Mouse (Mus musculus) midbrain, embryonic 11.5 days (tissue): ENCODE measurements around the gene A230072I06Rik. TPM values are rescaled to one million over a fixed set of nuclear protein-coding genes. Genes with fewer than 3 reads are reported as not detected.

Experiments used
- ATAC-seq: fragments of 200-750 bp; cut with Nextera tagmentation; 2 replicates; pipeline ENCODE4 v1.8.0; 2017; ENCODE audit warnings: moderate TSS enrichment, moderate library complexity; ENCODE audit not compliant: low FRiP score
- DNase-seq: peaks from one replicate; pipeline ENCODE4 v3.0.0; 2015; ENCODE audit warnings: low spot score; ENCODE audit errors: missing footprints
- H3K27ac ChIP-seq: fragments of 300-500 bp; sonication (generic); 2 replicates; pipeline ENCODE4 v1.5.1; 2014; ENCODE audit warnings: low read depth, low read length
- H3K27me3 ChIP-seq: fragments of 300-500 bp; sonication (generic); 2 replicates; pipeline ENCODE4 v1.6.1; 2014; ENCODE audit warnings: mild to moderate bottlenecking, low read length, moderate library complexity, mixed read lengths; ENCODE audit not compliant: control insufficient read depth, insufficient read depth
- H3K36me3 ChIP-seq: fragments of 300-500 bp; sonication (generic); 2 replicates; pipeline ENCODE4 v1.6.1; 2014; ENCODE audit warnings: mild to moderate bottlenecking, low read length, moderate library complexity, mixed read lengths; ENCODE audit not compliant: control insufficient read depth, insufficient read depth
- H3K4me1 ChIP-seq: fragments of 300-500 bp; sonication (generic); 2 replicates; pipeline ENCODE4 v1.6.1; 2014; ENCODE audit warnings: low read length; ENCODE audit not compliant: control insufficient read depth, insufficient read depth
- H3K4me2 ChIP-seq: fragments of 300-500 bp; sonication (generic); 2 replicates; pipeline ENCODE4 v1.6.1; 2014; ENCODE audit warnings: mild to moderate bottlenecking, moderate library complexity
- H3K4me3 ChIP-seq: fragments of 300-500 bp; sonication (generic); 2 replicates; pipeline ENCODE4 v1.5.1; 2014; ENCODE audit warnings: low read depth, low read length
- H3K9ac ChIP-seq: fragments of 300-500 bp; sonication (generic); 2 replicates; pipeline ENCODE4 v1.6.1; 2014; ENCODE audit warnings: low read length
- H3K9me3 ChIP-seq: fragments of 300-500 bp; sonication (generic); 2 replicates; pipeline ENCODE4 v1.6.1; 2016; ENCODE audit warnings: low read length; ENCODE audit not compliant: control insufficient read depth
- WGBS: fragments of 180-500 bp; shearing (Covaris S2); extraction: QIAGEN DNeasy Blood & Tissue Kit; methylation state at CpG from one replicate; pipeline ENCODE4 v1.1.7; 2014; 5-methylcytosine and 5-hydroxymethylcytosine counted together
- polyA plus RNA-seq: library from polyadenylated mRNA; unstranded; fragments of >200 nt; fragmentation: Nextera tagmentation; extraction: Ambion mirVana; gene quantifications from 2 replicates; pipeline ENCODE4 v1.2.1, GENCODE M21; 2014

The A230072I06Rik gene
- polyA plus RNA-seq, result not detected in 2 replicates

- Histone ChIP-seq H3K9me3 (no peaks in the 10 kb centered on the region), H3K27me3 (no peaks in the 10 kb centered on the region), H3K4me2 (no peak within 1 kb of the TSS), H3K4me3 (no peak within 1 kb of the TSS), H3K9ac (no peak within 1 kb of the TSS), H3K4me1 (no peaks in the 10 kb centered on the region), H3K36me3 (no peaks in the 10 kb centered on the region), H3K27ac (no peak within 1 kb of the TSS)
- DNase-seq (no peak), ATAC-seq (no peak)
- 35% methylated on average over 12 of the region's 12 CpGs for WGBS
Observed at GRCm38 (mm10) chr8:12278663-12279312, at the start of gene A230072I06Rik. TSS of gene A230072I06Rik (plus strand) at chr8:12278819.

GRCm38 (mm10) chr8:12234039-12234438 lies 44.6 kb upstream of the A230072I06Rik start:
- Histone ChIP-seq H3K9ac (no peak overlapping the region), H3K27me3 (peaks cover 3% of the 10 kb centered on the region; the same call in 1 of the 2 replicates), H3K4me3 (no peak overlapping the region), H3K4me1 (peaks cover 7% of the 10 kb centered on the region), H3K36me3 (no peaks in the 10 kb centered on the region), H3K4me2 (no peak overlapping the region), H3K9me3 (no peaks in the 10 kb centered on the region), H3K27ac (no peak overlapping the region)
- DNase-seq (no peak), ATAC-seq (no peak)
- WGBS, result 20% methylated on average over 11 of the region's 11 CpGs

GRCm38 (mm10) chr8:12238775-12239174 lies 39.8 kb upstream of the A230072I06Rik start:
- Histone ChIP-seq H3K36me3 (no peaks in the 10 kb centered on the region), H3K4me1 (peaks cover 6% of the 10 kb centered on the region), H3K27me3 (peaks cover 3% of the 10 kb centered on the region; the same call in 1 of the 2 replicates), H3K9me3 (no peaks in the 10 kb centered on the region), H3K9ac (no peak overlapping the region), H3K27ac (no peak overlapping the region), H3K4me3 (no peak overlapping the region), H3K4me2 (no peak overlapping the region)
- 63% methylated on average over 7 of the region's 7 CpGs for WGBS
- DNase-seq (no peak), ATAC-seq (no peak)

GRCm38 (mm10) chr8:12240143-12240542 lies 38.5 kb upstream of the A230072I06Rik start:
- no peaks in the 10 kb centered on the region for H3K9me3 ChIP-seq
- 58% methylated on average over 9 of the region's 9 CpGs for WGBS
- H3K4me3 ChIP-seq, result no peak overlapping the region
- no peak overlapping the region for H3K9ac ChIP-seq
- H3K27ac ChIP-seq, result no peak overlapping the region
- no peaks in the 10 kb centered on the region; the same call in 1 of the 2 replicates for H3K27me3 ChIP-seq
- H3K36me3 ChIP-seq, result no peaks in the 10 kb centered on the region
- ATAC-seq (no peak), DNase-seq (no peak)
- no peaks in the 10 kb centered on the region for H3K4me1 ChIP-seq
- H3K4me2 ChIP-seq, result no peak overlapping the region

- Histone ChIP-seq H3K9ac (no peak overlapping the region), H3K4me2 (no peak overlapping the region), H3K36me3 (no peaks in the 10 kb centered on the region), H3K9me3 (no peaks in the 10 kb centered on the region), H3K27me3 (no peaks in the 10 kb centered on the region; the same call in 1 of the 2 replicates), H3K4me3 (no peak overlapping the region), H3K27ac (no peak overlapping the region), H3K4me1 (no peaks in the 10 kb centered on the region)
- DNase-seq (no peak), ATAC-seq (no peak)
- 79% methylated on average over 1 of the region's 1 CpGs for WGBS
Observed at GRCm38 (mm10) chr8:12243746-12244145, 34.9 kb upstream of the A230072I06Rik start.

GRCm38 (mm10) chr8:12259890-12260289 lies 18.7 kb upstream of the A230072I06Rik start:
- Histone ChIP-seq H3K36me3 (no peaks in the 10 kb centered on the region), H3K4me2 (no peak overlapping the region), H3K9ac (no peak overlapping the region), H3K4me3 (no peak overlapping the region), H3K27ac (no peak overlapping the region), H3K27me3 (no peaks in the 10 kb centered on the region; the same call in 1 of the 2 replicates), H3K4me1 (peaks cover 8% of the 10 kb centered on the region), H3K9me3 (no peaks in the 10 kb centered on the region; the same call in 1 of the 2 replicates)
- no peak for ATAC-seq
- 87% methylated on average over 2 of the region's 2 CpGs for WGBS
- no peak for DNase-seq

GRCm38 (mm10) chr8:12260476-12261029 lies 18.1 kb upstream of the A230072I06Rik start:
- H3K4me2 ChIP-seq, result no peak overlapping the region
- no peak overlapping the region for H3K27ac ChIP-seq
- no peak overlapping the region for H3K4me3 ChIP-seq
- no peak for ATAC-seq
- WGBS, result 78% methylated on average over 6 of the region's 6 CpGs
- no peaks in the 10 kb centered on the region; the same call in 1 of the 2 replicates for H3K9me3 ChIP-seq
- no peaks in the 10 kb centered on the region for H3K36me3 ChIP-seq
- H3K4me1 ChIP-seq, result peaks cover 8% of the 10 kb centered on the region
- DNase-seq, result peak; percentile 57
- H3K27me3 ChIP-seq, result no peaks in the 10 kb centered on the region; the same call in 1 of the 2 replicates
- H3K9ac ChIP-seq, result no peak overlapping the region

- H3K27ac ChIP-seq, result no peak overlapping the region
- ATAC-seq, result no peak
- no peaks in the 10 kb centered on the region; the same call in 1 of the 2 replicates for H3K27me3 ChIP-seq
- H3K4me3 ChIP-seq, result no peak overlapping the region
- no peak overlapping the region for H3K9ac ChIP-seq
- 41% methylated on average over 4 of the region's 4 CpGs for WGBS
- no peaks in the 10 kb centered on the region for H3K36me3 ChIP-seq
- H3K4me2 ChIP-seq, result no peak overlapping the region
- DNase-seq, result peak; percentile 68
- no peaks in the 10 kb centered on the region; the same call in 1 of the 2 replicates for H3K9me3 ChIP-seq
- H3K4me1 ChIP-seq, result peaks cover 8% of the 10 kb centered on the region
Observed at GRCm38 (mm10) chr8:12261556-12261955, 17.1 kb upstream of the A230072I06Rik start.

GRCm38 (mm10) chr8:12264996-12265395 lies 13.6 kb upstream of the A230072I06Rik start:
- H3K27ac ChIP-seq, result no peak overlapping the region
- no peaks in the 10 kb centered on the region; the same call in 1 of the 2 replicates for H3K9me3 ChIP-seq
- H3K27me3 ChIP-seq, result no peaks in the 10 kb centered on the region; the same call in 1 of the 2 replicates
- H3K4me1 ChIP-seq, result peaks cover 14% of the 10 kb centered on the region
- no peaks in the 10 kb centered on the region for H3K36me3 ChIP-seq
- no peak overlapping the region for H3K4me2 ChIP-seq
- no peak overlapping the region for H3K4me3 ChIP-seq
- WGBS, result 94% methylated on average over 8 of the region's 8 CpGs
- no peak overlapping the region for H3K9ac ChIP-seq
- DNase-seq (peak; percentile 45), ATAC-seq (no peak)
